20 mouse cellular contexts compared by ENCODE assay signal in genomic region chr2:10252016-10252415, GRCm38 (mm10).
"Had no signal": no experiment of that assay in that cellular context is flagged by ENCODE, and none has a peak within 500 bp of the region (broad histone marks: within the 10 kb centered on the region; RNA-seq: fewer than 3 reads in every experiment).

No protein-coding gene starts in this region.

- ATAC-seq: liver, postnatal 0 days; midbrain, embryonic 16.5 days had no signal

- H3K4me2 ChIP-seq: lung, embryonic 14.5 days; midbrain, embryonic 12.5 days; neural tube, embryonic 13.5 days; neural tube, embryonic 15.5 days; stomach, embryonic 15.5 days had no signal

- H3K36me3 ChIP-seq: midbrain, embryonic 10.5 days; midbrain, embryonic 12.5 days; neural tube, embryonic 13.5 days; neural tube, embryonic 15.5 days; stomach, embryonic 15.5 days had no signal

- H3K27ac ChIP-seq: midbrain, embryonic 10.5 days; midbrain, embryonic 12.5 days; neural tube, embryonic 13.5 days; neural tube, embryonic 15.5 days; stomach, embryonic 15.5 days; stomach, postnatal 0 days had no signal

- DNase-seq: liver, postnatal 0 days; lung, embryonic 14.5 days; lung, postnatal 10 days; lung, postnatal 4 days; midbrain, embryonic 14.5 days; retina, postnatal 1 day; right cerebral cortex, adult 18-20 months; right cerebral cortex, postnatal 25 days; right cerebral cortex, postnatal 4 days; thymus, adult 2 months; thymus, postnatal 25 days; thymus, postnatal 4 days had no signal

- H3K9ac ChIP-seq: liver, postnatal 0 days; lung, embryonic 14.5 days; midbrain, embryonic 12.5 days; neural tube, embryonic 13.5 days; neural tube, embryonic 15.5 days; stomach, embryonic 15.5 days had no signal

- H3K9me3 ChIP-seq: midbrain, embryonic 10.5 days; midbrain, embryonic 12.5 days; neural tube, embryonic 13.5 days; neural tube, embryonic 15.5 days; stomach, embryonic 15.5 days had no signal

- H3K4me3 ChIP-seq: midbrain, embryonic 10.5 days; midbrain, embryonic 12.5 days; myocyte; neural tube, embryonic 13.5 days; neural tube, embryonic 15.5 days; stomach, embryonic 15.5 days had no signal

- H3K4me1 ChIP-seq: midbrain, embryonic 12.5 days; neural tube, embryonic 13.5 days; neural tube, embryonic 15.5 days; stomach, embryonic 15.5 days had no signal

- H3K27me3 ChIP-seq: midbrain, embryonic 12.5 days; neural tube, embryonic 13.5 days; neural tube, embryonic 15.5 days; stomach, embryonic 15.5 days had no signal
